Mouse (Mus musculus) midbrain, embryonic 16.5 days (tissue): ENCODE data around the gene Raf1. TPM values are rescaled to one million over a fixed set of nuclear protein-coding genes. Genes with fewer than 3 reads are reported as not detected.

Source experiments
- ATAC-seq: fragments of 200-750 bp; cut with Nextera tagmentation; 2 replicates; pipeline ENCODE4 v1.8.0; 2017; ENCODE audit warnings: moderate TSS enrichment
- H3K27ac ChIP-seq: fragments of 300-500 bp; sonication (generic); 2 replicates; pipeline ENCODE4 v1.5.1; 2014; ENCODE audit warnings: mild to moderate bottlenecking, low read length, mixed read lengths
- H3K27me3 ChIP-seq: fragments of 300-500 bp; sonication (generic); 2 replicates; pipeline ENCODE4 v1.6.1; 2014; ENCODE audit warnings: low read depth, low read length, mixed read lengths; ENCODE audit not compliant: control insufficient read depth, insufficient read depth
- H3K36me3 ChIP-seq: fragments of 300-500 bp; sonication (generic); 2 replicates; pipeline ENCODE4 v1.6.1; 2014; ENCODE audit warnings: mild to moderate bottlenecking, low read length, moderate library complexity, mixed read lengths; ENCODE audit not compliant: control insufficient read depth, insufficient read depth
- H3K4me1 ChIP-seq: fragments of 300-500 bp; sonication (generic); 2 replicates; pipeline ENCODE4 v1.6.1; 2014; ENCODE audit warnings: mild to moderate bottlenecking, low read length, mixed read lengths; ENCODE audit not compliant: control insufficient read depth, insufficient read depth
- H3K4me2 ChIP-seq: fragments of 300-500 bp; sonication (generic); 2 replicates; pipeline ENCODE4 v1.6.1; 2014; ENCODE audit warnings: mild to moderate bottlenecking, low read length, mixed read lengths
- H3K4me3 ChIP-seq: fragments of 300-500 bp; sonication (generic); 2 replicates; pipeline ENCODE4 v1.5.1; 2014; ENCODE audit warnings: low read depth, mild to moderate bottlenecking, low read length, moderate library complexity, mixed read lengths
- H3K9ac ChIP-seq: fragments of 300-500 bp; sonication (generic); 2 replicates; pipeline ENCODE4 v1.6.1; 2014; ENCODE audit warnings: low read depth, low read length, mixed read lengths
- H3K9me3 ChIP-seq: fragments of 300-500 bp; sonication (generic); replicated peaks from 2 replicates; pipeline ENCODE4 v1.6.1; 2014; ENCODE audit warnings: mild to moderate bottlenecking, low read length, mixed read lengths; ENCODE audit not compliant: control insufficient read depth, poor library complexity, severe bottlenecking
- WGBS: fragments of 180-500 bp; shearing (Covaris S2); extraction: QIAGEN DNeasy Blood & Tissue Kit; methylation state at CpG from one replicate; pipeline ENCODE4 v1.1.7; 2014; 5-methylcytosine and 5-hydroxymethylcytosine counted together
- polyA plus RNA-seq: library from polyadenylated mRNA; unstranded; fragments of >200 nt; fragmentation: Nextera tagmentation; extraction: Ambion mirVana; gene quantifications from 2 replicates; pipeline ENCODE4 v1.2.1, GENCODE M21; 2015

Raf1 gene
- 127 and 136 TPM in 2 replicates for polyA plus RNA-seq

DNA sequence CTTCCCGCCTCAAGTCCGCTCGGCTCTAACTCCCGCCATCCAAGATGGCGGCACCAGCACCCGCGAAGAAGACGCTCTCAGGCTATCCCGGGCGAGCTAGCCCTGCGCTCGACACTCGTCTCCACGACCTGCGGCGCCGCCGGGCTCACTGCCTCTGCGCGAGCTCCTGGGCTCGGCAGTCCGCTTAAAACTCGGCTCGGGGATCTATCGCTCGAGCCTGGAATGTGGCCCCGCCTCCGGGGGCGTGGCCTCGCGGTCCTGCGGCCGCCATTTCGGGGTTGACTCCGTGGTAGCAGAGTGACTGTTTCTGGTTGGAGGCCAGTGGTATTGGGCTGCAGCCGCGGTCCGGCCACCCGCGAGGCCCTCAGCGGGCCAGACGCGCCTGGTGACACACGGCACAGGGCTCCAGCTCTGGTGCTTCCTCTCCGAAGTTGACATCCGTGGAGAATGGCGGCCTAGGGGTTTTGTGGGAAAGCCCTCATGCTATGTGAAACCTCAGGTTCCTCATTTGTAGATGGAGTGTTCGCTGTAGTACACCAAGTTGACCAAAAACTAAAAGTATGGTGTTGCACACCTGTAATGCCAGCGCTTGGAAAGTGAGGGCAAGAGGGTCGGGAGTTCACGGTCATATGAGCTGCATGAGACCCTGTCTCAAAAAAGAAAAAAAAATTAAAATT lies at the start of gene Raf1:
Gene Raf1, minus strand, starts transcription at position 184 of the 677 bp plus-strand sequence.
- H3K27me3 ChIP-seq = no peaks in the 10 kb centered on the region
- H3K9me3 ChIP-seq = no peaks in the 10 kb centered on the region
- H3K27ac ChIP-seq = peak within 1 kb of the TSS; percentile 99
- H3K4me2 ChIP-seq = peak within 1 kb of the TSS; percentile 92
- H3K4me3 ChIP-seq = peak within 1 kb of the TSS; percentile 88
- peaks cover 20% of the 10 kb centered on the region for H3K4me1 ChIP-seq
- H3K9ac ChIP-seq = peak within 1 kb of the TSS; percentile 98
- no peaks in the 10 kb centered on the region for H3K36me3 ChIP-seq
- under 1% methylated on average over 51 of the region's 51 CpGs for WGBS
- ATAC-seq = peak; percentile 98

GRCm38 (mm10) chr6:115722246-115722645 lies 45.8 kb upstream of the Raf1 start:
- Histone ChIP-seq H3K27ac (no peak overlapping the region), H3K36me3 (no peaks in the 10 kb centered on the region), H3K4me3 (no peak overlapping the region), H3K4me2 (no peak overlapping the region), H3K4me1 (peaks cover 5% of the 10 kb centered on the region; the same call in 1 of the 2 replicates), H3K9me3 (no peaks in the 10 kb centered on the region), H3K27me3 (no peaks in the 10 kb centered on the region), H3K9ac (no peak overlapping the region)
- ATAC-seq = no peak
- WGBS = 81% methylated on average over 5 of the region's 5 CpGs

GRCm38 (mm10) chr6:115717715-115718558 lies 41.5 kb upstream of the Raf1 start:
- Histone ChIP-seq H3K4me2 (peak overlapping the region; percentile 50), H3K36me3 (no peaks in the 10 kb centered on the region), H3K4me3 (peak overlapping the region; percentile 14), H3K9ac (no peak overlapping the region), H3K27ac (no peak overlapping the region), H3K4me1 (peaks cover 5% of the 10 kb centered on the region; the same call in 1 of the 2 replicates), H3K9me3 (no peaks in the 10 kb centered on the region), H3K27me3 (no peaks in the 10 kb centered on the region)
- under 1% methylated on average over 15 of the region's 15 CpGs for WGBS
- ATAC-seq = peak; percentile 96

DNA sequence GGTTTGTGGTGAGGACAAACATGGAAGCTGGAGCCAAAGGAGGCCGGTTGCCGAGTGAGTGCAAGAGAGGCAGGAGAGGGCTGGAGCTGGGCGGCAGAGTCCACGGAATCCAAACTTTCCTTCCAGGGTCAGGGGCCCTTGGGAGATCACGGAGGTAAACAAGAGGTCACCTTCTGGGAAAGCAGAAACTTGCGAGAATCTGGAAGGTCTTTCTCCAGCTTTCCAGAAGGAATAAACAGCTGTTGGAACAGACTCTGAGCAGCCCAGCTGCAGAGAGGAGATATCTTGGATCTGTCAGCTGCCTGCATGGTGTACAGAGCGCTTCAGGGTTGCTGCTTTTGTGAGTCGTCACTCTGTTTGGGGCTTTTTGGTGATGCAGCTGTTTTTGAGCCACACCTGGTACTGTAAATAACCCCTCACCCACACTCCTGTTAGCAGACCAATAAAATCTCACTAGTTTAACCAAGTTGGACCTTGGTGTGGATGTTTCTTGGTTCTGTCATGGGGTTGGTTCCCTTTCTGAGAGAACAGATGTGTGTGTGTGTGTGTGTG lies 40.7 kb upstream of the Raf1 start:
- no peaks in the 10 kb centered on the region for H3K27me3 ChIP-seq
- peak overlapping the region; percentile 14; the same call in 1 of the 2 replicates for H3K4me3 ChIP-seq
- no peaks in the 10 kb centered on the region for H3K36me3 ChIP-seq
- ATAC-seq = peak; percentile 60; the same call in 1 of the 2 replicates
- no peaks in the 10 kb centered on the region for H3K9me3 ChIP-seq
- H3K27ac ChIP-seq = no peak overlapping the region
- 0 out of 2 replicates have a peak overlapping the region, but pooled peaks have one; percentile 1 for H3K9ac ChIP-seq
- peaks cover 5% of the 10 kb centered on the region; the same call in 1 of the 2 replicates for H3K4me1 ChIP-seq
- 16% methylated on average over 8 of the region's 8 CpGs for WGBS
- peak overlapping the region; percentile 50 for H3K4me2 ChIP-seq

- Histone ChIP-seq H3K9ac (no peak overlapping the region), H3K4me2 (no peak overlapping the region), H3K36me3 (no peaks in the 10 kb centered on the region), H3K9me3 (no peaks in the 10 kb centered on the region), H3K4me1 (no peaks in the 10 kb centered on the region), H3K27ac (no peak overlapping the region), H3K27me3 (no peaks in the 10 kb centered on the region), H3K4me3 (no peak overlapping the region)
- 83% methylated on average over 2 of the region's 3 CpGs for WGBS
- no peak for ATAC-seq
Observed at GRCm38 (mm10) chr6:115711261-115711660, 34.8 kb upstream of the Raf1 start.

DNA sequence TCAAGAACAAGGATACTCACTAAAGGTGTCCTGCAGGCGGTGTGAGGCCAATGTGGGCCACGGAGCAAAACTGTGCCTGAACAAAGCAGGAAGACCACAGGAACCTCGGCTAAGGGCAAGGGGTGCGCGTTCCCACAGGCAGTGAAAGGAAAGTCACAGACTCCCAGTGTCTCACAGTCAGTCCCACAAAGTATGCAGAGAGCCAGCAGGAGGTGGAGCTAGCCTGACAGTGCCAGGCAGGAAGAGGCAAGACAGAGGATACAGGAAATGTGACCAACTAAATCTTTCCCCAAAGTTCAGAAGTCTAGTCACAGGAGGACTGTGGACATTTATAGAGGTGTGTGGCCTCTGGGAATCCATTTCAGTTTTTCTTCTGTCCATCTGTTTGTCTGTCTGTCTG lies 26.5 kb upstream of the Raf1 start:
- Histone ChIP-seq H3K4me2 (no peak overlapping the region), H3K9ac (no peak overlapping the region), H3K27ac (no peak overlapping the region), H3K4me1 (peaks cover under 1% of the 10 kb centered on the region; the same call in 1 of the 2 replicates), H3K4me3 (no peak overlapping the region), H3K36me3 (no peaks in the 10 kb centered on the region), H3K9me3 (no peaks in the 10 kb centered on the region), H3K27me3 (no peaks in the 10 kb centered on the region)
- ATAC-seq = no peak
- 78% methylated on average over 5 of the region's 5 CpGs for WGBS

DNA sequence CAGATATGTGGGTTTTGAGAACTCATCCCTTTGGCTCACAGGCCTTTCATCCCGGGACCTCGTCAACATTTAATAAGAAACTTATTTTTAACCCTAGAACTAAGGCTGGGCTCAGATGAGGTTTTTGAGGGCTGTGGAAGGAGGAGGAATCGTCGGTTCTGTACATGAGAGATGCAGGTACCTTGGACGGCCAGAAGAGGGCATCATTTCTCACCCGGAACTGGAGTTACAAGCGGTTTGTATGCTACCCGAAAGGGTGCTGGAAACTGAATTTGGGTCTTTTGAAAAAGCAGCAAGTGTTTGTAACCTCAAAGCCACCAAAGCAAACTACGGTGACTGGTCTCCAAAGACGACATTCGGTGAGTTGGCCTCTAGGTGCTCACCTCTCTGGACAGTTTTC lies 24.9 kb upstream of the Raf1 start:
- H3K9ac ChIP-seq = no peak overlapping the region
- no peak overlapping the region for H3K4me3 ChIP-seq
- no peak for ATAC-seq
- no peaks in the 10 kb centered on the region for H3K9me3 ChIP-seq
- H3K27ac ChIP-seq = no peak overlapping the region
- H3K36me3 ChIP-seq = no peaks in the 10 kb centered on the region
- peaks cover 5% of the 10 kb centered on the region; the same call in 1 of the 2 replicates for H3K4me1 ChIP-seq
- H3K27me3 ChIP-seq = no peaks in the 10 kb centered on the region
- 46% methylated on average over 11 of the region's 11 CpGs for WGBS
- no peak overlapping the region for H3K4me2 ChIP-seq

GRCm38 (mm10) chr6:115700778-115701177 lies 24.3 kb upstream of the Raf1 start:
- Histone ChIP-seq H3K4me3 (no peak overlapping the region), H3K27ac (no peak overlapping the region)
- WGBS = 92% methylated on average over 1 of the region's 1 CpGs

More at GRCm38 (mm10) chr6:115700778-115701177, 24.3 kb upstream of the Raf1 start:
- H3K9ac ChIP-seq = no peak overlapping the region
- no peaks in the 10 kb centered on the region for H3K27me3 ChIP-seq
- no peak for ATAC-seq
- peaks cover 5% of the 10 kb centered on the region; the same call in 1 of the 2 replicates for H3K4me1 ChIP-seq
- H3K9me3 ChIP-seq = no peaks in the 10 kb centered on the region
- no peak overlapping the region for H3K4me2 ChIP-seq
- no peaks in the 10 kb centered on the region for H3K36me3 ChIP-seq
